Mouse (Mus musculus) ES-E14 (cell line): Measurements from ENCODE around the gene Nudt12. TPM values are rescaled to one million over a fixed set of nuclear protein-coding genes. Genes with fewer than 3 reads are reported as not detected.

ENCODE experiments used
- DNase-seq: peaks from one replicate; pipeline ENCODE4 v3.0.0-alpha.2; 2013; ENCODE audit warnings: low read depth, low spot score
- H3K27ac ChIP-seq: 2 replicates; pipeline ENCODE4 v1.5.1; 2012; ENCODE audit warnings: low read depth, mild to moderate bottlenecking, low read length, moderate library complexity, mixed read lengths; ENCODE audit not compliant: poor library complexity, insufficient read depth, severe bottlenecking
- H3K36me3 ChIP-seq: 2 replicates; pipeline ENCODE4 v1.6.1; 2012; ENCODE audit warnings: mild to moderate bottlenecking, low read length, moderate library complexity, mixed read lengths; ENCODE audit not compliant: control insufficient read depth, poor library complexity, insufficient read depth, severe bottlenecking
- H3K4me1 ChIP-seq, 2 experiments: fragments of 150-350 bp in 1 of 2; sonication (generic) in 1 of 2; 2 replicates each; pipeline ENCODE4 v1.6.1; 2012; ENCODE audit warnings: low read length in 2 of 2, mild to moderate bottlenecking in 1 of 2, mixed read lengths in 1 of 2; ENCODE audit not compliant: control insufficient read depth in 2 of 2, insufficient read depth in 2 of 2, poor library complexity in 1 of 2
- H3K4me3 ChIP-seq, 2 experiments: fragments of 150-350 bp in 1 of 2; sonication (generic) in 1 of 2; 2 replicates each; pipeline ENCODE4 v1.5.1; 2012; ENCODE audit warnings: low read length in 2 of 2, low read depth in 1 of 2, mild to moderate bottlenecking in 1 of 2, mixed read lengths in 1 of 2; ENCODE audit not compliant: insufficient read depth in 1 of 2, poor library complexity in 1 of 2, severe bottlenecking in 1 of 2
- H3K9ac ChIP-seq: 2 replicates; pipeline ENCODE4 v1.6.1; 2012; ENCODE audit warnings: low read depth, mild to moderate bottlenecking, low read length, mixed read lengths; ENCODE audit not compliant: poor library complexity, insufficient read depth, severe bottlenecking
- H3K9me3 ChIP-seq: fragments of 150-350 bp; sonication (generic); 2 replicates; pipeline ENCODE4 v1.6.1; 2012; ENCODE audit warnings: low read depth, mild to moderate bottlenecking, low read length; ENCODE audit not compliant: control insufficient read depth, insufficient read depth
- CHD2 ChIP-seq: IDR thresholded peaks from 2 replicates; pipeline ENCODE4 v1.6.1; 2014; ENCODE audit warnings: mild to moderate bottlenecking, low read depth, low read length, inconsistent platforms
- HCFC1 ChIP-seq: IDR thresholded peaks from 2 replicates; pipeline ENCODE4 v1.6.1; 2012; ENCODE audit warnings: low read length, inconsistent platforms, borderline replicate concordance; ENCODE audit not compliant: insufficient read depth
- MAFK ChIP-seq: IDR thresholded peaks from 2 replicates; pipeline ENCODE4 v1.6.1; 2014; ENCODE audit warnings: mild to moderate bottlenecking, low read depth, low read length, inconsistent platforms; ENCODE audit not compliant: insufficient read depth
- ZC3H11A ChIP-seq: IDR thresholded peaks from 2 replicates; pipeline ENCODE4 v1.6.1; 2012; ENCODE audit warnings: low read depth, mild to moderate bottlenecking, inconsistent platforms, low read length, borderline replicate concordance
- ZNF384 ChIP-seq: IDR thresholded peaks from 2 replicates; pipeline ENCODE4 v1.6.1; 2012; ENCODE audit warnings: low read depth, low read length, inconsistent platforms
- in situ Hi-C, 2 experiments: fragments of 600-800 bp; cut with MboI; formaldehyde crosslinking; loops; one replicate each; pipeline ENCODE4 v1.15.1; 2025; ENCODE audit warnings: low sequenced_read_pairs in 2 of 2, inconsistent platforms in 1 of 2; ENCODE audit not compliant: unreplicated experiment in 2 of 2
- total RNA-seq: library from RNA; depleted of rRNA; stranded (reverse); fragments of 300-350 nt; gene quantifications from 2 replicates; pipeline ENCODE4 v1.2.3, GENCODE M21; 2012; rRNA removed

Gene Nudt12
- total RNA-seq, 1 experiment: 3.4 TPM

GRCm38 (mm10) chr17:58957055-58957454 lies 56.1 kb downstream of the Nudt12 start:
- in situ Hi-C loops: no loop called here
- no peak for DNase-seq
- no peak overlapping the region for H3K9ac ChIP-seq
- no peak for TF ChIP-seq CHD2
- TF ChIP-seq ZC3H11A: no peak
- TF ChIP-seq ZNF384: no peak
- no peak for TF ChIP-seq HCFC1
- no peak for TF ChIP-seq MAFK
- H3K36me3 ChIP-seq: no peaks in the 10 kb centered on the region
- no peak overlapping the region for H3K27ac ChIP-seq
- H3K9me3 ChIP-seq: no peaks in the 10 kb centered on the region
- H3K4me3 ChIP-seq: no peak overlapping the region
- no peaks in the 10 kb centered on the region for H3K4me1 ChIP-seq

Other genes starting within 250 kb of the Nudt12 start
- 0.13 and 0.26 TPM in 2 replicates for gene Pdzph1, start 22.0 kb downstream of the Nudt12 start, total RNA-seq